Mouse (Mus musculus) yolk sac, embryonic 10.5 days (tissue): ENCODE measurements around the gene Trpd52l3.

Experiments used
- DNase-seq: peaks from one replicate; pipeline ENCODE4 v3.0.0-alpha.2; 2017; ENCODE audit warnings: low spot score

Gene Trpd52l3

GRCm38 (mm10) chr19:30029894-30030635 lies 26.5 kb downstream of the Trpd52l3 start, which contains the start of gene Uhrf2:
Gene Uhrf2, plus strand, starts transcription at chr19:30030513.
- peak; percentile 95 for DNase-seq

GRCm38 (mm10) chr19:30030636-30031467 lies 27.3 kb downstream of the Trpd52l3 start:
- DNase-seq: peak; percentile 43

- no peak for DNase-seq
Measured at GRCm38 (mm10) chr19:30031468-30031931, 27.9 kb downstream of the Trpd52l3 start.

DNA sequence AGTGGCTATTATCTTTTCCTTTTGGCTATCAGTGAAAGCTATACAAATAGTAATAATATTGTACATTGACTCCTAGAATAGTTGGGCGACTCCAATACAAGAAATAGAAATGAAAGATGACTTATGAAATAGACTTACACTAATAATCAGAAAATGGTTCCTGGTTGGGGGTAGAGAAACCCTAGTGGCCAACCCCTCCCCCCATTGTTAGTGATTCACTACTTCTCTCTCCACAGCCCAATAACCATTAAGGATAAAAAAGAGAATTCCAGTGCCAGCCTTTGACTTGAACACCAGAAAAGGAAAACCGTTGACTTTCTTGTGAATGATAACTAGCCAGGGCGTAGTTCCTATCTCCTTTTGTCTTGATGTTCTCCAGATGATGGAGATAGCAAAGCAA lies 28.6 kb downstream of the Trpd52l3 start:
- DNase-seq: no peak

GRCm38 (mm10) chr19:30035361-30035760 lies 31.8 kb downstream of the Trpd52l3 start:
- DNase-seq: no peak

GRCm38 (mm10) chr19:30043691-30044090 lies 40.1 kb downstream of the Trpd52l3 start:
- no peak for DNase-seq

- DNase-seq: no peak
Measured at GRCm38 (mm10) chr19:30044630-30045029, 41.0 kb downstream of the Trpd52l3 start.

- no peak for DNase-seq
Measured at GRCm38 (mm10) chr19:30045857-30046256, 42.3 kb downstream of the Trpd52l3 start.

DNA sequence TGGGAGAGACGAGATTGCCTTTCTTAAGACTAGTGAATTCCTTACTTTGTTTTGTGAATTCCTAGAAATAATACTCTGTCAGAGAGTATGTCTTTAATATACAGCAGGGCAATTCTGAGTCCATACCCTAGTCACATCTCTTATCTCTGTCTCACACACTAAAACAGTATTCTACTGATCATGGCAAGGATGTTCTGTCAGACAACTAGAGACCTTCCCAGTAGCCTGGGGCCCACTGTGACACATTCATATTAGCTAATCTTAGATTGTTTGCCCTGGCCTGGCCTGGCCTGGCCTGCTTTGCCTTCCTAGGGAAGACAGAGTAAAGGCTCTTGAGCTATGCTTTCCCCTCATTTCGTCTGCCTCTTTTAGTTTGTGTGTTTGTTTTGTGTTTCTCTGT lies 47.0 kb downstream of the Trpd52l3 start:
- DNase-seq: no peak

DNA sequence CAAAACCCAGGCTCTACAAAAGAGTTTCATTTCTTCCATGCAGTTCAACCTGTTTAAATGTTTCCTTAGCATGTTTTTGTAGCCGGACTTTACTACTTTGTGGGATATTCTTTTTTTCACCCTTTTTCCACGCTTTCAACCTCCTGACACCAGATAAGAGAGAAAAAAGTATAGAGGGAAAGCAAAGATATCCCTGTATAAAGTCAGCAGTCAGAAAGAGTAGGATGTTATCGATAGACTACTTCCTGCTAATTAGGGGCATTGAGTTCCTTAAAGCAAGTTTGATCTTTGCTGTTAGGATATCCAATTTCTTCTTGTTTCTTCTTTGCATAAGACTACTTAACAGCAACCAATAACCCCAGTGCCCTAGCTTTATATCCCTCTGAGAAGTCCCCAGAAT lies 47.9 kb downstream of the Trpd52l3 start:
- DNase-seq: no peak

- DNase-seq: no peak
Measured at GRCm38 (mm10) chr19:30054218-30054617, 50.6 kb downstream of the Trpd52l3 start.
